Mouse (Mus musculus) olfactory bulb, adult 2 months (tissue): ENCODE data around the gene Eif2ak1.

ENCODE experiments used
- CTCF ChIP-seq: fragments of 200-500 bp; IDR thresholded peaks from 2 replicates; pipeline ENCODE4 v1.5.1; 2012; ENCODE audit warnings: low read depth, mild to moderate bottlenecking, low read length, moderate library complexity; ENCODE audit not compliant: insufficient read depth
- POLR2A ChIP-seq: fragments of 200-500 bp; IDR thresholded peaks from 2 replicates; pipeline ENCODE4 v1.6.1; 2012; ENCODE audit warnings: mild to moderate bottlenecking, low read depth, low read length, moderate library complexity; ENCODE audit not compliant: insufficient read depth

DNA sequence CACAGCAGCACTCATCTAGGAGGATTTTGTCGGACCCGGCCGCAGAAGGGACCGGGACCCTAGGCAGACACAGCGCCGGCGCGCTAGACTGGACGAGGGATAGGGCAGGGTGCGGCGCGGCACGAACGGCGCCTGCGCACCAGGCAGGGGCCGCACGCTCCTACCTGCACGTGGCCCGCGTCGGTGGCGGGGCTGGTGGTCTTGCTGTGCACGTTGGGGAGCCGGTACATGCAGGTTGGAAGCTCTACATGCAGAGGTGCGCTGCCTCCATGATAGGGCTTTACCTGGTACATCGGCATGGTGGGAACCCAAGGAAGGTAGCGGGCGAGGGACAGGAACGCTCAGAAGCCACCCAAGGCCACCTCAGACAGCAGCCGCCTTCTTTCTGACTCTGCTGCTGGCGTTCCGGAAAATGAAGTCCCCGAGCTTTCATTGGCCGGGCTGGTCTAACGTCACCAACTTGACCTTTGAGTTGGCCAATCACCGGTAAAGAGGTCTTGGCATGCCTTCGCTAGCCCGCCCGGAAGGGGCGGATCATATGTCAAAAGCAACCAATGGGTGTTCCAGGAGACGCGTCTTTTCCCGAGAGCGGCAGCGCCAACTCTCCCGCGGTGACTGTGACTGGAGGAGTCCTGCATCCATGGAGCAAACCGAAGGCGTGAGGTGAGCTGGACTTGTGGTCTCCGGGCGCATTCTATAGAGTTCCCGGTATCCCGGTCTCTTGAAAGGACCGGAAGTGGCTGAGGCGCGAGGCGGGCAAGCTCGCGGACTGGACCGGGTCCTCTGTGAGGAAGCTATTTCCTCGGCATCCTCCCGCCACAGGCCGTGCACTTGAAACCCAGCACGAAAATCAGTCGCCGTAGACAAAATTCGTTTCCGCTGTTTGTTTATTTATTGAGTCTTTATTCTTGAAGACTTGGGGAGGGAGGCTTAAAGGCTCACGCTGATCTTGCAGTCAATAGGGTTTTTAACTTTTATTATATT lies 92.1 kb downstream of the Eif2ak1 start, which contains the start of the genes Aimp2 and Pms2:
- TF ChIP-seq CTCF (no peak), POLR2A (no peak; the same call in 1 of the 2 replicates)
